Mouse (Mus musculus) thymus, postnatal 4 days (tissue): Measurements from ENCODE around the gene Cxcl10.

ENCODE experiments used
- DNase-seq: peaks from one replicate; pipeline ENCODE4 v3.0.0; 2021

Cxcl10 gene

DNA sequence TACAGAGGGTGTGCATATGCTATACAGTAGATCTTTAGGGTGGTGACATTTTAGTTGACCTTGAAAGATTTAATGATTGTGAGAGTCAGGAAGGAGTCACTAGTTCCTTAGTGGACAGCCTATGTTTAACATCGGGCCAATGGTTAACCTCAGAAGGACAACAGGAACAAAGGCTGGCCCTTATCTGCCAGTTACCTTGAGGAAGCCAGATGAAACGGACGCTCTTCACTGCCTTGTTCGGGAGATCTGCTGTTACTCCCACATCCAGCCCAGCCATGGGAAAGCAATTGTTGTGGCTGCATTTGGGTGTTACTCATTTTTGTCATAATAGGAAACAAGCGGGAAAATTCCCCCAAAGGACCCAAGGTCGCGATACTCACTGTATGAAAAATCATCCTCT lies 34.9 kb downstream of the Cxcl10 start:
- no peak for DNase-seq

- DNase-seq, result peak; percentile 92
Observed at GRCm38 (mm10) chr5:92312046-92312715, 36.5 kb downstream of the Cxcl10 start.

- peak; percentile 91 for DNase-seq
Observed at GRCm38 (mm10) chr5:92309681-92310511, 38.8 kb downstream of the Cxcl10 start, which contains the start of gene Sdad1. TSS of gene Sdad1 (minus strand) at chr5:92310479.

GRCm38 (mm10) chr5:92304291-92304690 lies 44.4 kb downstream of the Cxcl10 start:
- DNase-seq, result no peak

DNA sequence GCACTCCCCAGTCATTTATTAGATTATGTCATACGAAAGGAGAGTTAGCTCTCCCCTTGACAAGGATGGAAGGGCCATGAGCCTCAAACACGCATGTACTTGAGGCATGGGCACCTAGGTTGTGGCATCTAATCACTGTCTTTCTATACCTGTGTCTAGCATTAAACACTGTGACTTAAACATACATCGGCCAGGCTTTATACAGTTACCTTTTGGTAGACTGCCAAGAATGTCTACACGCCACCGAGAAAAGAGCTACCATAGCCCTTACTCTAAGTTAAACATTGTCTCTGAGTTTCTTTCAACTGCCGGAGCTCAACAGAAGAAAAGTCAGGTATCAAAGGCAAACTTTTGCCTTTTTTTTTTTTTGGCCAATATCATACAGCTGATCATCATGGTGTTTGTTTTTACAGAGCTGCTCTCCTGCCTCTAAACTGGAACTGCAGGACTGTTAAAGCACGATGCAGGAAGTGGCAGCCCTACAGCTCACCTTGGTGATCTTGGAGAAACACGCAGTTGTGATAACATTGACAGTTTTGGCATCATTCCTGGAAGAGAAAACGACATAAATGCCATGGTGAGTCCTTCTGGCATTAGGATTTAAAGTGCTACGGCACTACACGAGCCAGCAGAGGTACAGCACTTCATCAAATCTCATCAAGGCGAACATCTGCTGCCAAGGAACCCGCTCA lies 46.4 kb downstream of the Cxcl10 start:
- DNase-seq, result no peak
